Mouse (Mus musculus): ENCODE data around the gene Orc1. TPM values are rescaled to one million over a fixed set of nuclear protein-coding genes. Genes with fewer than 3 reads are reported as not detected.

Gene Orc1
- total RNA-seq, 2 experiments from 2014 or later = 0.83 to 0.90 TPM

DNA sequence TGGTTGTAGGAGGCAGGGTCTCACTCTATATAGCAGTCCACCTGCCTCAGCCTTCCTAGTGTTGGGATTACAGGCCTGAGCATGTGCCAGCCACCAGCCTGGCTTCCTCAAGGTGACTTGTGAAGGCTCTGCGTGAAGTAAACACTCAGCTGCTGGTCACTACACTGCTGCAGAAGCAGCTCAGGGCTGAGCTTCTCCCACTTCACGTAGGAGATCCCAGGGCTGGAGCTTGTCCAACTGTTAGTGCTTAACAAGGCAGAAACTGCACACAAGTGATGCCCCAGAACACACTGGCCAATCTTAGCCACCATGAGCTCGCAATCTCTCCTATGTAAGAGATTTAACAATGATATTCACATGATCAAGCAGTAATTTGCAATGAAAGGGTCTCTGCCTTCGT lies 55.5 kb downstream of the Orc1 start:
- intact Hi-C loops (cut with DNase I) = no loop called here
- DNase-seq = peak; percentile 41

DNA sequence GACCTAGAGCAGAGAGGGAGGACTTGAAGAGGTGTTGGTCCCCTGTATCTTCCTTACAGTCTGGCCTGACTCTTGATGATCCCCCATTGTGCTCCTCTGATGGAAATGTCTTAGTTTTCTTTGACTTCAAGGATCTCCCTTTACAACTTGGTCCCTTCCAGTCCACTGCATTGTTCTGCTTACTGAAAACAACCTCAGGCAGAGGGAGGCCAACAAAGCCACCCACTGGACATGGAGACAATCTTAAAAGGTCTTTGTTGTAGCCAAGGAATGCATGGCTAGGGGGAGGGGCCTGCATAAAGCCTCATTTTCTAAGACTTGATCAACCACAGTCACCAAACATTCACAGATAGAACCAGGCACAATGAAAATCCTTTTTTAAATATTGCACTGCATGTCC lies 55.9 kb downstream of the Orc1 start:
- intact Hi-C loops (cut with DNase I) = no loop called here
- no peak for DNase-seq

GRCm38 (mm10) chr4:108637721-108638120 lies 58.5 kb downstream of the Orc1 start:
- DNase-seq = no peak
- intact Hi-C loops (cut with DNase I) = no loop called here

DNA sequence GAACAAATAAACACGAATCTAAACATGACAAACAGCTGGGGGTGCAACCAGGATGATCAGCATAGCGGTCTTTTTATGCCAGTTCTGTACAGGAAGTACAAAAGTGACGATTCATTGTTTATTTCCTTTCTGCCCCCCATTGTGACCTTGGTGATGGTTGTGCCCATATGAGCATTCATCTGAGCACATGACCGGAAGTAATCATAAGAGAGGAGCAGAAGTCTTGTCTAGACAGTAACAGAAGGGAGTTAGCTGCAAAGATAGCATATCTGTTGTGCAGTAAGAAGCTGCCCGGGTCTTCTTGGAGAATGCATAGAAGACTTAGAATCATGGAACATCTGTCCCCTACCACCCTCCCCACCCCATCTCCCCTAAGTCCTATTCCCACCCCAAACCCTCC lies 59.5 kb downstream of the Orc1 start:
- intact Hi-C loops (cut with DNase I) = no loop called here
- no peak for DNase-seq

- intact Hi-C loops (cut with DNase I) = no loop called here
- DNase-seq = no peak
Measured at GRCm38 (mm10) chr4:108664407-108664806, 85.2 kb downstream of the Orc1 start.

Other genes starting within 250 kb of the Orc1 start
- gene Shisal2a, start 196.1 kb upstream of the Orc1 start, total RNA-seq (2021) = not detected
- 10 to 100 TPM; 15.5 to 16.2 TPM for gene Gpx7, start 172.5 kb upstream of the Orc1 start, total RNA-seq (2021)
- 10 to 100 TPM; 72.8 to 77.6 TPM for gene Tut4, start 120.0 kb upstream of the Orc1 start, total RNA-seq (2021)
- gene Prpf38a, start 87 bp upstream of the Orc1 start, total RNA-seq (2021) = 10 to 100 TPM; 48.8 to 52.9 TPM
- gene Cc2d1b, start 40.5 kb downstream of the Orc1 start, total RNA-seq (2021) = 10 to 100 TPM; 36.1 to 43.0 TPM
- gene 3110021N24Rik, start 140.2 kb downstream of the Orc1 start, total RNA-seq (2021) = 1 to 10 TPM in 1 of 2 experiments, under 1 TPM in 1; 0.70 to 1.2 TPM
- gene Zfyve9, start 201.4 kb downstream of the Orc1 start, total RNA-seq (2021) = 10 to 100 TPM; 49.6 to 53.0 TPM

Data from left cerebral cortex, postnatal 4 days (tissue).